Mouse (Mus musculus) CD4-positive, CD25-positive, alpha-beta regulatory T cell (primary cell): ENCODE data around the gene Lin52. TPM values are rescaled to one million over a fixed set of nuclear protein-coding genes. Genes with fewer than 3 reads are reported as not detected.

Experiments used
- polyA plus RNA-seq: library from polyadenylated mRNA; unstranded; fragments of 100-300 nt; shearing (Covaris generic); gene quantifications from one replicate; pipeline ENCODE4 v1.2.1, GENCODE M21; 2017

Lin52 gene
- 21.1 TPM for polyA plus RNA-seq

GRCm38 (mm10) chr12:84450718-84451646 lies at the start of gene Lin52, which contains the start of gene Aldh6a1:
Gene Lin52 (plus strand): TSS chr12:84451422.
Gene Aldh6a1 (minus strand): TSS chr12:84451004.

DNA sequence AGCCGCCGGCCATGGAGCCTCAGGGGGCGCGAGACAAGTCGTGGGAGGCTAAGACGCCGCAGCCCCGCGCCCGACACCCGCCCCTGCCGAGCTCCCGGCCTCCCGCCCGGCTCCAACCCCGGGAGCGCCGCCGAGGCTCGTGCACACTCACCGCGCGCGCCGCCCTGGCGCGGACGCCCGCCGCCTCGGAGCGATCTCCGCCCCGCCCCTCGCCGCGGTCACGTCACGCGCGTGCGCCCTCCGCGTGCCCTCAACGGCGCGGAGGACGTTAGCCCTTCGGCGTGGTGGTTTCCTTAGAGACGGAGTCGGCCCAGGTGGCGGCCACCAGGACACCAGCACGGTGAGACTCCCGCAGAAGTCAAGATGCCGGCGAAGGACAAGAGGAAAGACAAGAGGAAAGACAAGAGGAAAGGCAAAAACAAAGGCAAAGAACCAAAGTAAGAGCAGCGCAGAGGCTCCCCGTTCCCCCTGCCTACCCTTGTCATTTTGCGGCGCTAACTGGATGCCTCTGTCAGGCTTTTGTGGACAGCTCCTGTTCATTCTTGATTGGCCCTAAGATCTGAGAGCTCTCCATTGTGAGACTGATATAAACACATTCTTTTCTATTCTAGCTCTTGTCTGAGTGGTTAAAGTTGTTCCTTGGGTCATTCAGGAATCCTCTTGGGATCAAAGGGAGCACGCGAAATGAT lies 42.3 kb upstream of the Lin52 start, which contains the start of the genes Entpd5 and Bbof1:
TSS of gene Entpd5 (minus strand) at position 211 of the 689 bp plus-strand sequence.
TSS of gene Bbof1 (plus strand) at position 253 of the 689 bp plus-strand sequence.

GRCm38 (mm10) chr12:84416834-84417604 lies 34.2 kb upstream of the Lin52 start, which contains the start of gene Rnf113a2:
Gene Rnf113a2 (plus strand): TSS chr12:84417196.

GRCm38 (mm10) chr12:84569336-84569970 lies 118.2 kb downstream of the Lin52 start, which contains the start of gene Vsx2:
Gene Vsx2 (plus strand): TSS chr12:84569762.

Other genes with a start within 250 kb of the Lin52 start
- 23.7 TPM for gene Elmsan1, start 232.5 kb upstream of the Lin52 start, polyA plus RNA-seq
- gene Ptgr2, start 166.2 kb upstream of the Lin52 start, polyA plus RNA-seq, result 33.3 TPM
- gene Zfp410, start 134.6 kb upstream of the Lin52 start, polyA plus RNA-seq, result 61.4 TPM
- gene Coq6, start 89.8 kb upstream of the Lin52 start, polyA plus RNA-seq, result 26.4 TPM
- 0.84 TPM for gene Fam161b, start 89.6 kb upstream of the Lin52 start, polyA plus RNA-seq
- gene Entpd5, start 42.4 kb upstream of the Lin52 start, polyA plus RNA-seq, result 43.0 TPM
- 1.4 TPM for gene Bbof1, start 42.4 kb upstream of the Lin52 start, polyA plus RNA-seq
- gene Rnf113a2, start 34.2 kb upstream of the Lin52 start, polyA plus RNA-seq, result 32.0 TPM
- gene Aldh6a1, start 418 bp upstream of the Lin52 start, polyA plus RNA-seq, result 20.4 TPM
- gene Vsx2, start 118.3 kb downstream of the Lin52 start, polyA plus RNA-seq, result not detected
- gene Abcd4, start 166.0 kb downstream of the Lin52 start, polyA plus RNA-seq, result 25.2 TPM
- 0.13 TPM for gene Vrtn, start 189.6 kb downstream of the Lin52 start, polyA plus RNA-seq
- gene Syndig1l, start 247.4 kb downstream of the Lin52 start, polyA plus RNA-seq, result not detected